Mouse (Mus musculus): ENCODE data around the gene Phkg2. TPM values are rescaled to one million over a fixed set of nuclear protein-coding genes. Genes with fewer than 3 reads are reported as not detected.
A peak's percentile ranks its signal among the peaks of the same experiment; 100 is the strongest.

Gene Phkg2
- polyA plus RNA-seq, 1 experiment from 2014 or later: 37.1 TPM

GRCm38 (mm10) chr7:127586149-127586548 lies 13.0 kb downstream of the Phkg2 start:
- Histone ChIP-seq H3K27me3 (replicated peaks) (no peaks in the 10 kb centered on the region), H3K4me1 (peaks cover 10% of the 10 kb centered on the region), H3K4me3 (replicated peaks) (no peak overlapping the region), H3K27ac (no peak overlapping the region), H3K9me3 (no peaks in the 10 kb centered on the region), H3K9ac (no peak overlapping the region), H3K36me3 (peaks cover 35% of the 10 kb centered on the region), H3K4me2 (no peak overlapping the region)
- WGBS: 88% methylated on average over 6 of the region's 6 CpGs
- ATAC-seq (ENCODE audit: insufficient read depth, low FRiP score, low read depth): no peak

GRCm38 (mm10) chr7:127587196-127587595 lies 14.1 kb downstream of the Phkg2 start:
- no peaks in the 10 kb centered on the region for H3K27me3 ChIP-seq (replicated peaks)
- no peak for ATAC-seq (ENCODE audit: insufficient read depth, low FRiP score, low read depth)
- H3K27ac ChIP-seq: no peak overlapping the region
- H3K36me3 ChIP-seq: peaks cover 41% of the 10 kb centered on the region
- peaks cover 10% of the 10 kb centered on the region for H3K4me1 ChIP-seq
- no peak overlapping the region for H3K9ac ChIP-seq
- WGBS: 59% methylated on average over 5 of the region's 5 CpGs
- H3K4me2 ChIP-seq: peak overlapping the region; percentile 88
- H3K4me3 ChIP-seq (replicated peaks): no peak overlapping the region; the same call in 1 of the 2 replicates
- no peaks in the 10 kb centered on the region for H3K9me3 ChIP-seq

GRCm38 (mm10) chr7:127588011-127588871 lies 15.1 kb downstream of the Phkg2 start, which contains the start of the genes Ccdc189 and Rnf40:
Gene Ccdc189, minus strand, starts transcription at chr7:127588595.
Gene Rnf40, plus strand, starts transcription at chr7:127588767.
- peak; percentile 96 for ATAC-seq (ENCODE audit: insufficient read depth, low FRiP score, low read depth)

GRCm38 (mm10) chr7:127588901-127589300 lies 15.8 kb downstream of the Phkg2 start:
- H3K9ac ChIP-seq: peak overlapping the region; percentile 86
- H3K9me3 ChIP-seq: no peaks in the 10 kb centered on the region
- H3K27ac ChIP-seq: peak overlapping the region; percentile 50; the same call in 1 of the 2 replicates
- peak overlapping the region; percentile 77 for H3K4me3 ChIP-seq (replicated peaks)
- no peak; the same call in 1 of the 2 replicates for ATAC-seq (ENCODE audit: insufficient read depth, low FRiP score, low read depth)
- H3K27me3 ChIP-seq (replicated peaks): no peaks in the 10 kb centered on the region
- peaks cover 41% of the 10 kb centered on the region for H3K36me3 ChIP-seq
- H3K4me2 ChIP-seq: peak overlapping the region; percentile 70
- 4% methylated on average over 29 of the region's 29 CpGs for WGBS
- peaks cover 10% of the 10 kb centered on the region for H3K4me1 ChIP-seq

More at GRCm38 (mm10) chr7:127588011-127588871, 15.1 kb downstream of the Phkg2 start, which contains the start of the genes Ccdc189 and Rnf40:
- Histone ChIP-seq H3K9ac (peak within 1 kb of the TSS; percentile 86), H3K4me1 (peaks cover 10% of the 10 kb centered on the region), H3K4me2 (peak within 1 kb of the TSS; percentile 88), H3K27me3 (replicated peaks) (no peaks in the 10 kb centered on the region), H3K4me3 (replicated peaks) (peak within 1 kb of the TSS; percentile 77), H3K36me3 (peaks cover 41% of the 10 kb centered on the region), H3K27ac (peak within 1 kb of the TSS; percentile 65), H3K9me3 (no peaks in the 10 kb centered on the region)
- WGBS: under 1% methylated on average over 50 of the region's 50 CpGs

GRCm38 (mm10) chr7:127589637-127590036 lies 16.5 kb downstream of the Phkg2 start:
- Histone ChIP-seq H3K9me3 (no peaks in the 10 kb centered on the region), H3K27ac (no peak overlapping the region), H3K4me3 (replicated peaks) (peak overlapping the region; percentile 77), H3K4me2 (peak overlapping the region; percentile 70), H3K36me3 (peaks cover 47% of the 10 kb centered on the region), H3K4me1 (peaks cover 10% of the 10 kb centered on the region), H3K27me3 (replicated peaks) (no peaks in the 10 kb centered on the region), H3K9ac (no peak overlapping the region)
- ATAC-seq (ENCODE audit: insufficient read depth, low FRiP score, low read depth): no peak
- 91% methylated on average over 9 of the region's 9 CpGs for WGBS

- WGBS: 90% methylated on average over 10 of the region's 10 CpGs
- Histone ChIP-seq H3K27ac (no peak overlapping the region), H3K4me1 (peaks cover 10% of the 10 kb centered on the region), H3K9ac (no peak overlapping the region), H3K27me3 (replicated peaks) (no peaks in the 10 kb centered on the region), H3K9me3 (no peaks in the 10 kb centered on the region), H3K4me2 (no peak overlapping the region), H3K4me3 (replicated peaks) (no peak overlapping the region), H3K36me3 (peaks cover 62% of the 10 kb centered on the region)
- no peak for ATAC-seq (ENCODE audit: insufficient read depth, low FRiP score, low read depth)
These were observed 18.0 kb downstream of the Phkg2 start for GRCm38 (mm10) chr7:127591108-127591507.

GRCm38 (mm10) chr7:127592575-127592974 lies 19.4 kb downstream of the Phkg2 start:
- 83% methylated on average over 14 of the region's 14 CpGs for WGBS
- H3K9ac ChIP-seq: no peak overlapping the region
- H3K27ac ChIP-seq: no peak overlapping the region
- H3K27me3 ChIP-seq (replicated peaks): no peaks in the 10 kb centered on the region
- no peak overlapping the region for H3K4me3 ChIP-seq (replicated peaks)
- no peak overlapping the region for H3K4me2 ChIP-seq
- peaks cover 6% of the 10 kb centered on the region for H3K4me1 ChIP-seq
- ATAC-seq (ENCODE audit: insufficient read depth, low FRiP score, low read depth): no peak
- H3K36me3 ChIP-seq: peaks cover 77% of the 10 kb centered on the region
- no peaks in the 10 kb centered on the region for H3K9me3 ChIP-seq

GRCm38 (mm10) chr7:127596747-127597146 lies 23.6 kb downstream of the Phkg2 start:
- no peaks in the 10 kb centered on the region for H3K4me1 ChIP-seq
- no peak overlapping the region for H3K4me2 ChIP-seq
- no peak for ATAC-seq (ENCODE audit: insufficient read depth, low FRiP score, low read depth)
- H3K4me3 ChIP-seq (replicated peaks): no peak overlapping the region
- H3K36me3 ChIP-seq: peaks cover 81% of the 10 kb centered on the region
- H3K9ac ChIP-seq: no peak overlapping the region
- H3K27me3 ChIP-seq (replicated peaks): no peaks in the 10 kb centered on the region
- 94% methylated on average over 17 of the region's 17 CpGs for WGBS
- no peak overlapping the region for H3K27ac ChIP-seq
- H3K9me3 ChIP-seq: no peaks in the 10 kb centered on the region

- Histone ChIP-seq H3K9ac (no peak overlapping the region), H3K27ac (no peak overlapping the region), H3K36me3 (peaks cover 64% of the 10 kb centered on the region), H3K4me3 (replicated peaks) (no peak overlapping the region), H3K4me1 (no peaks in the 10 kb centered on the region), H3K27me3 (replicated peaks) (no peaks in the 10 kb centered on the region), H3K9me3 (no peaks in the 10 kb centered on the region), H3K4me2 (no peak overlapping the region)
- 94% methylated on average over 7 of the region's 7 CpGs for WGBS
- ATAC-seq (ENCODE audit: insufficient read depth, low FRiP score, low read depth): no peak
These were observed 27.5 kb downstream of the Phkg2 start for GRCm38 (mm10) chr7:127600612-127601011.

- Histone ChIP-seq H3K27ac (no peak overlapping the region), H3K9ac (no peak overlapping the region), H3K4me2 (no peak overlapping the region), H3K36me3 (peaks cover 58% of the 10 kb centered on the region), H3K4me1 (no peaks in the 10 kb centered on the region), H3K27me3 (replicated peaks) (no peaks in the 10 kb centered on the region), H3K9me3 (no peaks in the 10 kb centered on the region), H3K4me3 (replicated peaks) (no peak overlapping the region)
- WGBS: 90% methylated on average over 4 of the region's 4 CpGs
- no peak for ATAC-seq (ENCODE audit: insufficient read depth, low FRiP score, low read depth)
These were observed 28.6 kb downstream of the Phkg2 start for GRCm38 (mm10) chr7:127601735-127602134.

GRCm38 (mm10) chr7:127602903-127603302 lies 29.8 kb downstream of the Phkg2 start:
- Histone ChIP-seq H3K4me1 (no peaks in the 10 kb centered on the region), H3K9me3 (no peaks in the 10 kb centered on the region), H3K27me3 (replicated peaks) (no peaks in the 10 kb centered on the region), H3K27ac (no peak overlapping the region), H3K4me3 (replicated peaks) (no peak overlapping the region), H3K36me3 (peaks cover 51% of the 10 kb centered on the region), H3K4me2 (no peak overlapping the region), H3K9ac (no peak overlapping the region)
- no peak for ATAC-seq (ENCODE audit: insufficient read depth, low FRiP score, low read depth)
- 82% methylated on average over 2 of the region's 2 CpGs for whole genome bisulfite sequencing

GRCm38 (mm10) chr7:127604256-127604655 lies 31.1 kb downstream of the Phkg2 start:
- Histone ChIP-seq H3K36me3 (peaks cover 58% of the 10 kb centered on the region), H3K27ac (no peak overlapping the region), H3K9ac (no peak overlapping the region), H3K4me3 (replicated peaks) (no peak overlapping the region), H3K27me3 (replicated peaks) (no peaks in the 10 kb centered on the region), H3K4me2 (no peak overlapping the region), H3K4me1 (no peaks in the 10 kb centered on the region), H3K9me3 (no peaks in the 10 kb centered on the region)
- WGBS: 87% methylated on average over 10 of the region's 10 CpGs
- ATAC-seq (ENCODE audit: insufficient read depth, low FRiP score, low read depth): no peak
